Mouse (Mus musculus) forebrain, embryonic 16.5 days (tissue): Measurements from ENCODE around the gene Mfap2. TPM values are rescaled to one million over a fixed set of nuclear protein-coding genes. Genes with fewer than 3 reads are reported as not detected.

Experiments used
- ATAC-seq: fragments of 200-750 bp; cut with Nextera tagmentation; 2 replicates; pipeline ENCODE4 v1.8.0; 2017; ENCODE audit warnings: mild to moderate bottlenecking, moderate library complexity
- H3K27ac ChIP-seq: fragments of 300-500 bp; sonication (generic); 2 replicates; pipeline ENCODE4 v1.5.1; 2014; ENCODE audit warnings: low read length, control low read depth
- H3K27me3 ChIP-seq: fragments of 300-500 bp; sonication (generic); replicated peaks from 2 replicates; pipeline ENCODE4 v1.6.1; 2014; ENCODE audit warnings: low read length; ENCODE audit not compliant: control insufficient read depth, insufficient read depth
- H3K36me3 ChIP-seq: fragments of 300-500 bp; sonication (generic); 2 replicates; pipeline ENCODE4 v1.6.1; 2014; ENCODE audit not compliant: control insufficient read depth, insufficient read depth
- H3K4me1 ChIP-seq: fragments of 300-500 bp; sonication (generic); replicated peaks from 2 replicates; pipeline ENCODE4 v1.6.1; 2014; ENCODE audit warnings: low read length; ENCODE audit not compliant: control insufficient read depth, insufficient read depth
- H3K4me2 ChIP-seq: fragments of 300-500 bp; sonication (generic); 2 replicates; pipeline ENCODE4 v1.6.1; 2014; ENCODE audit warnings: mild to moderate bottlenecking, low read length, control low read depth
- H3K4me3 ChIP-seq: fragments of 300-500 bp; sonication (generic); replicated peaks from 2 replicates; pipeline ENCODE4 v1.5.1; 2014; ENCODE audit warnings: mild to moderate bottlenecking, low read length, control low read depth
- H3K9ac ChIP-seq: fragments of 300-500 bp; sonication (generic); replicated peaks from 2 replicates; pipeline ENCODE4 v1.6.1; 2014; ENCODE audit warnings: low read depth, low read length, control low read depth
- H3K9me3 ChIP-seq: fragments of 300-500 bp; sonication (generic); 2 replicates; pipeline ENCODE4 v1.6.1; 2016; ENCODE audit warnings: low read length; ENCODE audit not compliant: control insufficient read depth
- WGBS: fragments of 180-500 bp; shearing (Covaris S2); extraction: QIAGEN DNeasy Blood & Tissue Kit; methylation state at CpG from one replicate; pipeline ENCODE4 v1.1.7; 2014; 5-methylcytosine and 5-hydroxymethylcytosine counted together
- polyA plus RNA-seq: library from polyadenylated mRNA; unstranded; fragments of >200 nt; fragmentation: Nextera tagmentation; extraction: Ambion mirVana; gene quantifications from 2 replicates; pipeline ENCODE4 v1.2.1, GENCODE M21; 2015

The Mfap2 gene
- polyA plus RNA-seq, result 190 and 202 TPM in 2 replicates

GRCm38 (mm10) chr4:141010118-141010517, at the start of gene Mfap2:
Gene Mfap2 (plus strand): TSS chr4:141010418.
- Histone ChIP-seq H3K27ac (peak within 1 kb of the TSS; percentile 93), H3K4me3 (peak within 1 kb of the TSS; percentile 91), H3K4me2 (peak within 1 kb of the TSS; percentile 94), H3K9ac (peak within 1 kb of the TSS; percentile 92), H3K27me3 (no peaks in the 10 kb centered on the region), H3K4me1 (peaks cover 29% of the 10 kb centered on the region), H3K36me3 (peaks cover 27% of the 10 kb centered on the region), H3K9me3 (no peaks in the 10 kb centered on the region)
- ATAC-seq, result no peak
- WGBS, result 22% methylated on average over 7 of the region's 7 CpGs

GRCm38 (mm10) chr4:140960781-140961466, 49.3 kb upstream of the Mfap2 start, which contains the start of gene Sdhb:
Gene Sdhb (plus strand): TSS chr4:140961203.
- Histone ChIP-seq H3K27me3 (no peaks in the 10 kb centered on the region), H3K4me2 (peak within 1 kb of the TSS; percentile 73), H3K9ac (peak within 1 kb of the TSS; percentile 94), H3K36me3 (no peaks in the 10 kb centered on the region), H3K9me3 (no peaks in the 10 kb centered on the region), H3K4me1 (peaks cover 27% of the 10 kb centered on the region), H3K4me3 (peak within 1 kb of the TSS; percentile 75), H3K27ac (peak within 1 kb of the TSS; percentile 81)
- WGBS, result 2% methylated on average over 37 of the region's 37 CpGs
- peak; percentile 96 for ATAC-seq

- peak; percentile 4 for ATAC-seq
- under 1% methylated on average over 38 of the region's 38 CpGs for WGBS
- Histone ChIP-seq H3K36me3 (no peaks in the 10 kb centered on the region; the same call in 1 of the 2 replicates), H3K27me3 (no peaks in the 10 kb centered on the region), H3K4me2 (peak overlapping the region; percentile 56), H3K4me3 (peak overlapping the region; percentile 75), H3K27ac (peak overlapping the region; percentile 81), H3K9ac (peak overlapping the region; percentile 94), H3K9me3 (no peaks in the 10 kb centered on the region), H3K4me1 (peaks cover 27% of the 10 kb centered on the region)
Observed at GRCm38 (mm10) chr4:140961467-140962206, 48.6 kb upstream of the Mfap2 start.

GRCm38 (mm10) chr4:140962207-140962909, 47.9 kb upstream of the Mfap2 start:
- Histone ChIP-seq H3K4me2 (peak overlapping the region; percentile 56), H3K4me3 (peak overlapping the region; percentile 75), H3K9me3 (no peaks in the 10 kb centered on the region), H3K36me3 (no peaks in the 10 kb centered on the region; the same call in 1 of the 2 replicates), H3K4me1 (peaks cover 25% of the 10 kb centered on the region), H3K9ac (peak overlapping the region; percentile 94), H3K27ac (no peak overlapping the region), H3K27me3 (no peaks in the 10 kb centered on the region)
- no peak for ATAC-seq
- WGBS, result 76% methylated on average over 8 of the region's 8 CpGs

GRCm38 (mm10) chr4:140962950-140963349, 47.3 kb upstream of the Mfap2 start:
- ATAC-seq, result no peak

GRCm38 (mm10) chr4:140963941-140964597, 46.1 kb upstream of the Mfap2 start:
- no peak overlapping the region for H3K4me3 ChIP-seq
- no peak overlapping the region for H3K4me2 ChIP-seq
- WGBS, result 81% methylated on average over 9 of the region's 9 CpGs
- no peaks in the 10 kb centered on the region for H3K27me3 ChIP-seq
- no peak overlapping the region for H3K9ac ChIP-seq
- no peaks in the 10 kb centered on the region for H3K9me3 ChIP-seq
- no peak for ATAC-seq
- H3K27ac ChIP-seq, result no peak overlapping the region
- H3K36me3 ChIP-seq, result peaks cover 3% of the 10 kb centered on the region; the same call in 1 of the 2 replicates
- peaks cover 25% of the 10 kb centered on the region for H3K4me1 ChIP-seq

More at GRCm38 (mm10) chr4:140962950-140963349, 47.3 kb upstream of the Mfap2 start:
- H3K27me3 ChIP-seq, result no peaks in the 10 kb centered on the region
- no peaks in the 10 kb centered on the region for H3K9me3 ChIP-seq
- H3K36me3 ChIP-seq, result peaks cover 3% of the 10 kb centered on the region; the same call in 1 of the 2 replicates
- H3K4me2 ChIP-seq, result no peak overlapping the region
- H3K9ac ChIP-seq, result peak overlapping the region; percentile 24; the same call in 1 of the 2 replicates
- peaks cover 25% of the 10 kb centered on the region for H3K4me1 ChIP-seq
- WGBS, result 38% methylated on average over 5 of the region's 5 CpGs
- H3K27ac ChIP-seq, result no peak overlapping the region
- no peak overlapping the region for H3K4me3 ChIP-seq

GRCm38 (mm10) chr4:140964620-140965019, 45.6 kb upstream of the Mfap2 start:
- no peak overlapping the region for H3K9ac ChIP-seq
- H3K9me3 ChIP-seq, result no peaks in the 10 kb centered on the region
- 6% methylated on average over 7 of the region's 7 CpGs for WGBS
- no peak overlapping the region for H3K4me3 ChIP-seq
- ATAC-seq, result no peak
- H3K27me3 ChIP-seq, result no peaks in the 10 kb centered on the region
- no peak overlapping the region for H3K27ac ChIP-seq
- H3K4me1 ChIP-seq, result peaks cover 25% of the 10 kb centered on the region
- peaks cover 3% of the 10 kb centered on the region; the same call in 1 of the 2 replicates for H3K36me3 ChIP-seq
- no peak overlapping the region for H3K4me2 ChIP-seq

GRCm38 (mm10) chr4:140967386-140968159, 42.6 kb upstream of the Mfap2 start:
- Histone ChIP-seq H3K27ac (no peak overlapping the region), H3K36me3 (peaks cover 9% of the 10 kb centered on the region), H3K9me3 (no peaks in the 10 kb centered on the region), H3K4me2 (no peak overlapping the region), H3K27me3 (no peaks in the 10 kb centered on the region), H3K4me1 (peaks cover 12% of the 10 kb centered on the region), H3K9ac (no peak overlapping the region), H3K4me3 (no peak overlapping the region)
- no peak for ATAC-seq
- 87% methylated on average over 11 of the region's 11 CpGs for WGBS
